Mouse (Mus musculus) MEL (cell line): Measurements from ENCODE around the gene Mrpl39. TPM values are rescaled to one million over a fixed set of nuclear protein-coding genes. Genes with fewer than 3 reads are reported as not detected.

Experiments
- DNase-seq: peaks from one replicate; pipeline ENCODE4 v3.0.0; 2011; ENCODE audit warnings: low read depth, low spot score
- H3K27ac ChIP-seq: 2 replicates; pipeline ENCODE4 v1.5.1; 2012; ENCODE audit warnings: low read depth, mild to moderate bottlenecking, control low read depth, low read length, moderate library complexity; ENCODE audit not compliant: control insufficient read depth
- H3K27me3 ChIP-seq, 2 experiments: fragments of 150-350 bp in 1 of 2; sonication (generic) in 1 of 2; 2 replicates each; pipeline ENCODE4 v1.6.1; 2012; ENCODE audit warnings: low read length in 2 of 2, mild to moderate bottlenecking in 2 of 2, improper control_type of control experiment in 1 of 2, moderate library complexity in 1 of 2; ENCODE audit not compliant: insufficient read depth in 2 of 2, control insufficient read depth in 1 of 2
- H3K36me3 ChIP-seq, 2 experiments: 2 replicates each; pipeline ENCODE4 v1.6.1; 2012 to 2014; ENCODE audit warnings: low read length in 2 of 2, improper control_type of control experiment in 1 of 2, inconsistent platforms in 1 of 2, mild to moderate bottlenecking in 1 of 2; ENCODE audit not compliant: insufficient read depth in 2 of 2, control insufficient read depth in 1 of 2
- H3K4me1 ChIP-seq, 2 experiments: fragments of 150-350 bp in 1 of 2; sonication (generic) in 1 of 2; 2 replicates each; pipeline ENCODE4 v1.6.1; 2012; ENCODE audit warnings: low read length in 2 of 2, improper control_type of control experiment in 1 of 2, mild to moderate bottlenecking in 1 of 2; ENCODE audit not compliant: insufficient read depth in 2 of 2, control insufficient read depth in 1 of 2
- H3K4me3 ChIP-seq, 2 experiments: fragments of 150-350 bp in 1 of 2; sonication (generic) in 1 of 2; 2 replicates each; pipeline ENCODE4 v1.5.1; 2012; ENCODE audit warnings: low read depth in 2 of 2, low read length in 2 of 2, mild to moderate bottlenecking in 2 of 2, moderate library complexity in 2 of 2, control low read depth in 1 of 2, improper control_type of control experiment in 1 of 2; ENCODE audit not compliant: control insufficient read depth in 1 of 2, insufficient read depth in 1 of 2
- H3K79me2 ChIP-seq: 2 replicates; pipeline ENCODE4 v1.6.1; 2012; ENCODE audit warnings: mild to moderate bottlenecking, low read length, moderate library complexity; ENCODE audit not compliant: control insufficient read depth, poor library complexity, insufficient read depth
- H3K9ac ChIP-seq: 2 replicates; pipeline ENCODE4 v1.6.1; 2012; ENCODE audit warnings: low read depth, mild to moderate bottlenecking, control low read depth, low read length, moderate library complexity; ENCODE audit not compliant: control insufficient read depth, poor library complexity, severe bottlenecking
- H3K9me3 ChIP-seq: fragments of 150-350 bp; sonication (generic); replicated peaks from 2 replicates; pipeline ENCODE4 v1.6.1; 2012; ENCODE audit warnings: mild to moderate bottlenecking, low read length, improper control_type of control experiment, moderate library complexity; ENCODE audit not compliant: insufficient read depth
- EP300 ChIP-seq, 2 experiments: IDR thresholded peaks; 2 replicates each; pipeline ENCODE4 v1.6.1; 2011; ENCODE audit warnings: improper control_type of control experiment in 2 of 2, low read length in 2 of 2, low read depth in 1 of 2, mild to moderate bottlenecking in 1 of 2
- ETS1 ChIP-seq: IDR thresholded peaks from 2 replicates; pipeline ENCODE4 v1.6.1; 2012; ENCODE audit warnings: low read depth, mild to moderate bottlenecking, inconsistent platforms, low read length, improper control_type of control experiment, moderate library complexity
- GATA1 ChIP-seq: IDR thresholded peaks from 2 replicates; pipeline ENCODE4 v1.6.1; 2011; ENCODE audit warnings: low read depth, low read length, improper control_type of control experiment
- JUND ChIP-seq: IDR thresholded peaks from 2 replicates; pipeline ENCODE4 v1.6.1; 2011; ENCODE audit warnings: low read depth, mild to moderate bottlenecking, improper control_type of control experiment, low read length
- MAFK ChIP-seq: IDR thresholded peaks from 2 replicates; pipeline ENCODE4 v1.6.1; 2011; ENCODE audit warnings: low read depth, mild to moderate bottlenecking, low read length, improper control_type of control experiment, borderline replicate concordance
- MAZ ChIP-seq: IDR thresholded peaks from 2 replicates; pipeline ENCODE4 v1.6.1; 2012; ENCODE audit warnings: low read depth, mild to moderate bottlenecking, inconsistent platforms, low read length, improper control_type of control experiment
- MXI1 ChIP-seq: IDR thresholded peaks from 2 replicates; pipeline ENCODE4 v1.6.1; 2011; ENCODE audit warnings: mild to moderate bottlenecking, low read depth, low read length, improper control_type of control experiment
- MYC ChIP-seq: IDR thresholded peaks from 2 replicates; pipeline ENCODE4 v1.6.1; 2011; ENCODE audit warnings: low read depth, mild to moderate bottlenecking, low read length, improper control_type of control experiment, moderate library complexity
- NRF1 ChIP-seq: IDR thresholded peaks from 2 replicates; pipeline ENCODE4 v1.6.1; 2014; ENCODE audit warnings: low read depth, mild to moderate bottlenecking, inconsistent platforms, low read length, improper control_type of control experiment, moderate library complexity; ENCODE audit not compliant: poor library complexity, insufficient read depth, severe bottlenecking
- POLR2A ChIP-seq, 2 experiments: IDR thresholded peaks; 2 replicates each; pipeline ENCODE4 v1.6.1; 2011 to 2012; ENCODE audit warnings: low read length in 2 of 2, mild to moderate bottlenecking in 2 of 2, control low read depth in 1 of 2, improper control_type of control experiment in 1 of 2, low read depth in 1 of 2, moderate library complexity in 1 of 2; ENCODE audit not compliant: control insufficient read depth in 1 of 2, insufficient read depth in 1 of 2, poor library complexity in 1 of 2
- POLR2AphosphoS2 ChIP-seq: IDR thresholded peaks from 2 replicates; pipeline ENCODE4 v1.6.1; 2011; ENCODE audit warnings: low read length, improper control_type of control experiment
- POLR2AphosphoS5 ChIP-seq: IDR thresholded peaks from 2 replicates; pipeline ENCODE4 v1.6.1; 2012; ENCODE audit warnings: low read depth, borderline replicate concordance, mild to moderate bottlenecking, inconsistent platforms, low read length, moderate library complexity, mixed read lengths
- RAD21 ChIP-seq: IDR thresholded peaks from 2 replicates; pipeline ENCODE4 v1.6.1; 2011; ENCODE audit warnings: mild to moderate bottlenecking, low read depth, low read length, improper control_type of control experiment
- SIN3A ChIP-seq: IDR thresholded peaks from 2 replicates; pipeline ENCODE4 v1.6.1; 2012; ENCODE audit warnings: low read length, improper control_type of control experiment, inconsistent platforms
- TAL1 ChIP-seq: IDR thresholded peaks from 2 replicates; pipeline ENCODE4 v1.6.1; 2012; ENCODE audit warnings: mild to moderate bottlenecking, inconsistent platforms, low read length, moderate library complexity, mixed read lengths
- TBP ChIP-seq: IDR thresholded peaks from 2 replicates; pipeline ENCODE4 v1.8.0; 2011; ENCODE audit warnings: low read depth, low read length, improper control_type of control experiment
- USF1 ChIP-seq: IDR thresholded peaks from 2 replicates; pipeline ENCODE4 v1.6.1; 2014; ENCODE audit warnings: low read depth, mild to moderate bottlenecking, inconsistent platforms, low read length, improper control_type of control experiment, moderate library complexity
- USF2 ChIP-seq, 2 experiments: IDR thresholded peaks; 2 replicates each; pipeline ENCODE4 v1.6.1; 2011 to 2012; ENCODE audit warnings: improper control_type of control experiment in 2 of 2, low read length in 2 of 2, borderline replicate concordance in 1 of 2, inconsistent platforms in 1 of 2, low read depth in 1 of 2, mild to moderate bottlenecking in 1 of 2; ENCODE audit not compliant: insufficient read depth in 1 of 2
- ZMIZ1 ChIP-seq: IDR thresholded peaks from 2 replicates; pipeline ENCODE4 v1.6.1; 2012; ENCODE audit warnings: low read depth, mild to moderate bottlenecking, inconsistent platforms, low read length, improper control_type of control experiment, moderate library complexity
- ZNF384 ChIP-seq: IDR thresholded peaks from 2 replicates; pipeline ENCODE4 v1.6.1; 2012; ENCODE audit warnings: low read depth, mild to moderate bottlenecking, inconsistent platforms, low read length, improper control_type of control experiment
- polyA plus RNA-seq, 2 experiments: library from polyadenylated mRNA; stranded (reverse) in 1 of 2; unstranded in 1 of 2; fragments of >175 nt in 1 of 2; fragments of >200 nt in 1 of 2; gene quantifications; 2 replicates each; pipeline versions ENCODE4 v1.2.1 to v1.2.4; 2012; ENCODE audit warnings: low replicate concordance in 2 of 2, low read depth in 1 of 2; ENCODE audit not compliant: insufficient read length in 2 of 2, insufficient read depth in 1 of 2, missing spikeins in 1 of 2
- total RNA-seq: library from RNA; depleted of rRNA; stranded (reverse); fragments of 300-350 nt; gene quantifications from 2 replicates; pipeline ENCODE4 v1.2.3, GENCODE M21; 2012; rRNA removed

Mrpl39 gene
- total and polyA plus RNA-seq, 3 experiments = 48.3 to 50.9 TPM; not detected in 1

DNA sequence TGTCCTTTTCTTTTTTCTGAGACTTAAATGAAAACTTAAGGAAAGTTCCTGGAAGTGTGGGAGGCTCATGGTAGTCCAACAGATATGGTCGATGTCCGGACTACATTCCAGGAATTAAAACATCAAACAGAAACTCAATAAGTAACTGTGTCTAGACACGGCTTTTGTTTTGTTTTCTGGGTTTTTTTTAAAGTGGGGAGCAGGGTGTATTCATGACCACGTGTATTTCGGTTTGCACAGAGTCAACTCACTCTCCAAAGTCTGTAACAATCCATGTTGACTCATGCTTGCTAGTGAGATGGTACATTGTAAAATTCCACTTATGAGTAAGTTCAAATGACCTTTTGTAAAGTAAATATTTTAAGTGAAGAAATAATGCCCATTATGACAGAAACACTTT is 54.8 kb downstream of the Mrpl39 start:
- no peak overlapping the region for H3K27ac ChIP-seq
- no peaks in the 10 kb centered on the region for H3K9me3 ChIP-seq
- H3K36me3 ChIP-seq = no peaks in the 10 kb centered on the region
- DNase-seq = no peak
- no peak overlapping the region for H3K4me3 ChIP-seq
- no peak for TF ChIP-seq MXI1
- TF ChIP-seq RAD21 = no peak
- TF ChIP-seq POLR2A (IDR thresholded peaks at IDR 0.05; ENCODE audit: control insufficient read depth in 1 of 2, insufficient read depth in 1 of 2, low read depth in 1 of 2, low read length in 2 of 2, poor library complexity in 1 of 2) = no peak
- TF ChIP-seq MAZ = no peak
- no peaks in the 10 kb centered on the region for H3K4me1 ChIP-seq
- H3K9ac ChIP-seq = no peak overlapping the region
- H3K79me2 ChIP-seq = no peaks in the 10 kb centered on the region
- no peaks in the 10 kb centered on the region for H3K27me3 ChIP-seq

DNA sequence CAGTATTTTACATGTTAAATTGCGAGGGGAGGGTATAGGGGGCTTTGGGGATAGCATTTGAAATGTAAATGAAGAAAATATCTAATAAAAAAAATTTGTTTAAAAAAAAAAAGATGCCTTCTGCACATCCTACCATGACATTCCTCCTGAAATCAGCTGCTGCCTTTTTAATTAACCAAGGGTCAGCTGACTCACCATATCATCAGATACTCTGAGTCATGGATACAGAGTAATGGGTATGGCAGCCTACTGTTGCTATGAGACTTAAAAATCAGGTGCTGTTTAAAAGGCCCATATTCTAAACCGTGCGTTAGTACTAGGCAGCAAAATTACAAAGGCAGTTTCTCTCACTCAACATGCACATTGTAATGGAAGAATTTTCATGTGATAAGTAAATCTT is 58.2 kb downstream of the Mrpl39 start:
- no peak for DNase-seq
- Histone ChIP-seq H3K9ac (no peak overlapping the region), H3K27ac (no peak overlapping the region), H3K4me1 (no peaks in the 10 kb centered on the region), H3K36me3 (no peaks in the 10 kb centered on the region), H3K79me2 (no peaks in the 10 kb centered on the region), H3K4me3 (no peak overlapping the region), H3K9me3 (no peaks in the 10 kb centered on the region), H3K27me3 (no peaks in the 10 kb centered on the region)
- no peak for TF ChIP-seq USF2 (IDR thresholded peaks at IDR 0.05; ENCODE audit: borderline replicate concordance in 1 of 2, insufficient read depth in 1 of 2, low read depth in 1 of 2, low read length in 2 of 2)
- TF ChIP-seq POLR2AphosphoS5 = no peak
- no peak for TF ChIP-seq MAFK
- TF ChIP-seq MYC = no peak
- no peak for TF ChIP-seq USF1
- TF ChIP-seq SIN3A = no peak
- no peak for TF ChIP-seq NRF1
- no peak for TF ChIP-seq POLR2A (IDR thresholded peaks at IDR 0.05; ENCODE audit: control insufficient read depth in 1 of 2, insufficient read depth in 1 of 2, low read depth in 1 of 2, low read length in 2 of 2, poor library complexity in 1 of 2)
- no peak for TF ChIP-seq POLR2AphosphoS2
- TF ChIP-seq GATA1 = no peak
- no peak for TF ChIP-seq JUND
- TF ChIP-seq ZMIZ1 = no peak
- no peak for TF ChIP-seq TAL1
- TF ChIP-seq MXI1 = no peak
- no peak for TF ChIP-seq EP300 (IDR thresholded peaks at IDR 0.05; ENCODE audit: low read depth in 1 of 2, low read length in 2 of 2)
- no peak for TF ChIP-seq ZNF384
- no peak for TF ChIP-seq MAZ
- TF ChIP-seq ETS1 = no peak
- no peak for TF ChIP-seq TBP

Other genes starting within 250 kb of the Mrpl39 start
- not detected in 2 replicates for gene A730009L09Rik, start 220.6 kb downstream of the Mrpl39 start, total RNA-seq
- gene A730009L09Rik, start 220.6 kb downstream of the Mrpl39 start, polyA plus RNA-seq = not detected
- 0.03 and 0.04 TPM in 2 replicates for gene Jam2, start 38.4 kb upstream of the Mrpl39 start, total RNA-seq
- under 1 TPM in 1 of 2 experiments, not detected in 1; 0.01 TPM for gene Jam2, start 38.4 kb upstream of the Mrpl39 start, polyA plus RNA-seq
- 29.2 and 34.7 TPM in 2 replicates for gene Gabpa, start 99.2 kb upstream of the Mrpl39 start, total RNA-seq
- gene Gabpa, start 99.2 kb upstream of the Mrpl39 start, polyA plus RNA-seq = 10 to 100 TPM in 1 of 2 experiments, not detected in 1; 28.7 TPM
- 178 and 191 TPM in 2 replicates for gene Atp5j, start 99.9 kb upstream of the Mrpl39 start, total RNA-seq
- gene Atp5j, start 99.9 kb upstream of the Mrpl39 start, polyA plus RNA-seq = 100 to 1,000 TPM in 1 of 2 experiments, not detected in 1; 240 TPM